Mouse (Mus musculus) CH12.LX (cell line): ENCODE results near the gene Add1. TPM values are rescaled to one million over a fixed set of nuclear protein-coding genes. Genes with fewer than 3 reads are reported as not detected.

Experiments used
- DNase-seq: peaks from one replicate; pipeline ENCODE4 v3.0.0-alpha.2; 2013; ENCODE audit errors: extremely low read depth
- H3K27ac ChIP-seq: 2 replicates; pipeline ENCODE4 v1.5.1; 2012; ENCODE audit warnings: low read depth, mild to moderate bottlenecking, control low read depth, moderate library complexity; ENCODE audit not compliant: insufficient read depth
- H3K27me3 ChIP-seq: replicated peaks from 2 replicates; pipeline ENCODE3; 2012; ENCODE audit warnings: inconsistent platforms
- H3K36me3 ChIP-seq, 2 experiments: replicated peaks in 1 of 2; 2 replicates each; pipeline versions ENCODE3 to v1.6.1; 2012; ENCODE audit warnings: inconsistent platforms in 1 of 2, low read length in 1 of 2, mild to moderate bottlenecking in 1 of 2, mixed read lengths in 1 of 2, moderate library complexity in 1 of 2; ENCODE audit not compliant: control insufficient read depth in 1 of 2, insufficient read depth in 1 of 2
- H3K4me1 ChIP-seq, 2 experiments: 2 replicates each; pipeline ENCODE4 v1.6.1; 2012; ENCODE audit warnings: inconsistent platforms in 1 of 2, moderate library complexity in 1 of 2; ENCODE audit not compliant: insufficient read depth in 2 of 2, control insufficient read depth in 1 of 2
- H3K4me2 ChIP-seq: 2 replicates; pipeline ENCODE4 v1.6.1; 2012; ENCODE audit warnings: low read depth, mild to moderate bottlenecking, control low read depth; ENCODE audit not compliant: poor library complexity, insufficient read depth, severe bottlenecking
- H3K4me3 ChIP-seq, 3 experiments: fragments of 150-350 bp in 1 of 3; sonication (generic) in 1 of 3; replicated peaks in 1 of 3; 2 replicates each; pipeline versions ENCODE3 to v1.5.1; 2011 to 2012; ENCODE audit warnings: low read depth in 2 of 3, low read length in 2 of 3, mild to moderate bottlenecking in 2 of 3, moderate library complexity in 2 of 3, control low read depth in 1 of 3, improper control_type of control experiment in 1 of 3, inconsistent platforms in 1 of 3, mixed read lengths in 1 of 3; ENCODE audit not compliant: poor library complexity in 1 of 3
- H3K79me2 ChIP-seq: replicated peaks from 2 replicates; pipeline ENCODE4 v1.6.1; 2012; ENCODE audit warnings: mild to moderate bottlenecking, moderate library complexity; ENCODE audit not compliant: control insufficient read depth, poor library complexity, insufficient read depth, severe bottlenecking; ENCODE audit errors: extremely low read depth
- H3K9ac ChIP-seq: 2 replicates; pipeline ENCODE4 v1.6.1; 2012; ENCODE audit warnings: low read depth, mild to moderate bottlenecking, control low read depth, moderate library complexity; ENCODE audit not compliant: insufficient read depth
- H3K9me3 ChIP-seq: replicated peaks from 2 replicates; pipeline ENCODE3; 2012; ENCODE audit warnings: low read length, inconsistent platforms, mixed read lengths
- CHD1 ChIP-seq: IDR thresholded peaks from 2 replicates; pipeline ENCODE4 v1.6.1; 2012; ENCODE audit warnings: low read depth, low read length, improper control_type of control experiment, inconsistent platforms
- CTCF ChIP-seq, 2 experiments: IDR thresholded peaks in 1 of 2; conservative IDR thresholded peaks in 1 of 2; 2 replicates each; pipeline ENCODE4 v1.5.1; 2011 to 2012; ENCODE audit warnings: low read depth in 2 of 2, low read length in 2 of 2, improper control_type of control experiment in 1 of 2, inconsistent platforms in 1 of 2, mild to moderate bottlenecking in 1 of 2, moderate library complexity in 1 of 2
- ELF1 ChIP-seq: IDR thresholded peaks from 2 replicates; pipeline ENCODE4 v1.6.1; 2014; ENCODE audit warnings: low read depth, mild to moderate bottlenecking, inconsistent platforms, low read length, improper control_type of control experiment
- GABPA ChIP-seq: IDR thresholded peaks from 2 replicates; pipeline ENCODE4 v1.6.1; 2012; ENCODE audit warnings: low read depth, low read length, improper control_type of control experiment, inconsistent platforms; ENCODE audit not compliant: insufficient replicate concordance
- HCFC1 ChIP-seq: IDR thresholded peaks from 2 replicates; pipeline ENCODE4 v1.6.1; 2012; ENCODE audit warnings: low read depth, mild to moderate bottlenecking, inconsistent platforms, low read length, improper control_type of control experiment
- IRF4 ChIP-seq: IDR thresholded peaks from 2 replicates; pipeline ENCODE4 v1.6.1; 2014; ENCODE audit warnings: low read depth, mild to moderate bottlenecking, inconsistent platforms, low read length, improper control_type of control experiment
- MAFK ChIP-seq: IDR thresholded peaks from 2 replicates; pipeline ENCODE4 v1.6.1; 2011; ENCODE audit warnings: low read length, improper control_type of control experiment; ENCODE audit not compliant: insufficient replicate concordance
- MAX ChIP-seq: IDR thresholded peaks from 2 replicates; pipeline ENCODE4 v1.6.1; 2011; ENCODE audit warnings: low read length, improper control_type of control experiment
- MXI1 ChIP-seq: IDR thresholded peaks from 2 replicates; pipeline ENCODE4 v1.6.1; 2011; ENCODE audit warnings: mild to moderate bottlenecking, low read depth, low read length, improper control_type of control experiment
- NELFE ChIP-seq: IDR thresholded peaks from 2 replicates; pipeline ENCODE4 v1.6.1; 2011; ENCODE audit warnings: low read depth, low read length, improper control_type of control experiment
- NRF1 ChIP-seq: IDR thresholded peaks from 2 replicates; pipeline ENCODE4 v1.6.1; 2014; ENCODE audit warnings: low read depth, mild to moderate bottlenecking, inconsistent platforms, low read length, improper control_type of control experiment, moderate library complexity
- PAX5 ChIP-seq: IDR thresholded peaks from 2 replicates; pipeline ENCODE4 v1.6.1; 2012; ENCODE audit warnings: low read length, inconsistent platforms, mixed read lengths
- POLR2AphosphoS2 ChIP-seq: IDR thresholded peaks from 2 replicates; pipeline ENCODE4 v1.6.1; 2011; ENCODE audit warnings: low read depth, low read length, improper control_type of control experiment
- SIN3A ChIP-seq: IDR thresholded peaks from 2 replicates; pipeline ENCODE4 v1.6.1; 2012; ENCODE audit warnings: low read length, improper control_type of control experiment, inconsistent platforms
- SMC3 ChIP-seq: IDR thresholded peaks from 2 replicates; pipeline ENCODE4 v1.6.1; 2011; ENCODE audit warnings: low read depth, low read length, improper control_type of control experiment
- TBP ChIP-seq: conservative IDR thresholded peaks from 2 replicates; pipeline ENCODE4 v1.6.1; 2011; ENCODE audit warnings: low read depth, low read length, improper control_type of control experiment
- UBTF ChIP-seq: IDR thresholded peaks from 2 replicates; pipeline ENCODE4 v1.6.1; 2012; ENCODE audit warnings: low read depth, mild to moderate bottlenecking, inconsistent platforms, low read length, improper control_type of control experiment, moderate library complexity
- dilution Hi-C: fragments of 300-500 bp; cut with MboI; formaldehyde crosslinking; loops from 2 replicates; pipeline ENCODE4 v1.14.3; 2020; ENCODE audit warnings: low sequenced_read_pairs; ENCODE audit not compliant: extremely low pct_unique_long_range_greater_than_20kb, extremely low pct_ligation_motif_present
- in situ Hi-C: fragments of 300-500 bp; cut with MboI; formaldehyde crosslinking; loops from 3 replicates; pipeline ENCODE4 v1.14.3; 2019; ENCODE audit warnings: low sequenced_read_pairs, low pct_ligation_motif_present, low pct_unique_long_range_greater_than_20kb, mixed read lengths
- polyA plus RNA-seq: library from polyadenylated mRNA; unstranded; fragments of >175 nt; gene quantifications from 2 replicates; pipeline ENCODE4 v1.2.1, GENCODE M21; 2012; ENCODE audit warnings: low read depth; ENCODE audit not compliant: insufficient read length
- total RNA-seq, 2 experiments: library from RNA; depleted of rRNA; stranded (reverse); fragments of 300-350 nt in 1 of 2; fragments of >200 nt in 1 of 2; gene quantifications; 2 replicates each; pipeline ENCODE4 v1.2.3; 2012 to 2014

The Add1 gene
- total and polyA plus RNA-seq, 3 experiments = 28.1 to 46.0 (median 45.0) TPM

- TF ChIP-seq MAX (peak; percentile 87), MAFK (no peak), HCFC1 (peak; percentile 98)
- TF ChIP-seq, all 38 proteins: peak for 21
These were observed 86.5 kb downstream of the Add1 start, which contains the start of the genes Nop14 and Grk4 (continued) for GRCm38 (mm10) chr5:34659686-34660590.

GRCm38 (mm10) chr5:34660591-34661130 is 87.2 kb downstream of the Add1 start:
- Histone ChIP-seq H3K27me3 (no peaks in the 10 kb centered on the region), H3K36me3 (peaks cover 15 to 25% of the 10 kb centered on the region in 2 experiments), H3K4me1 (peaks cover 0 to 11% of the 10 kb centered on the region in 2 experiments; a peak in 2 of 4 replicates), H3K9me3 (no peaks in the 10 kb centered on the region), H3K27ac (peak overlapping the region; percentile 92), H3K4me3 (peak overlapping the region; percentile 59 to 70 (median 69)), H3K9ac (peak overlapping the region; percentile 55), H3K4me2 (peak overlapping the region; percentile 88; the same call in 1 of the 2 replicates), H3K79me2 (peaks cover 24% of the 10 kb centered on the region)
- in situ Hi-C loops = loop anchor here (25.0 kb wide), 1 partner anchor 377 kb away; the partner anchor contains the start of gene Hgfac
- TF ChIP-seq NELFE (peak; percentile 27; the same call in 1 of the 2 replicates), CHD1 (0 out of 2 replicates have a peak, but pooled peaks have one; percentile 45), NRF1 (no peak), CTCF (conservative IDR thresholded peaks at IDR 0.05 in 1 of 2, IDR thresholded peaks at IDR 0.05 in 1 of 2; ENCODE audit: low read depth in 2 of 2, low read length in 2 of 2) (no peak; a peak in 1 of 4 replicates), SIN3A (no peak; the same call in 1 of the 2 replicates), PAX5 (no peak), IRF4 (no peak), GABPA (no peak), UBTF (peak; percentile 99), MAFK (no peak), POLR2AphosphoS2 (no peak), TBP (no peak), ELF1 (no peak), MXI1 (no peak), SMC3 (no peak)
- DNase-seq = no peak
- dilution Hi-C loops = no loop called here
